Mouse (Mus musculus): Measurements from ENCODE around the gene Tor1a. TPM values are rescaled to one million over a fixed set of nuclear protein-coding genes. Genes with fewer than 3 reads are reported as not detected.

Tor1a gene
- total RNA-seq, 1 experiment = 73.6 TPM

GRCm38 (mm10) chr2:30927844-30928628, 39.7 kb downstream of the Tor1a start:
- Histone ChIP-seq H3K36me3 (ENCODE audit: control insufficient read depth, insufficient read depth, low read length, poor library complexity, severe bottlenecking) (no peaks in the 10 kb centered on the region), H3K9me3 (ENCODE audit: control insufficient read depth, insufficient read depth, low read depth, low read length) (no peaks in the 10 kb centered on the region), H3K4me1 (ENCODE audit: control insufficient read depth in 2 of 2, insufficient read depth in 2 of 2, low read length in 2 of 2, poor library complexity in 1 of 2) (peaks cover 6 to 32% of the 10 kb centered on the region in 2 experiments), H3K27ac (ENCODE audit: insufficient read depth, low read depth, low read length, poor library complexity, severe bottlenecking) (peak overlapping the region; percentile 86), H3K9ac (ENCODE audit: insufficient read depth, low read depth, low read length, poor library complexity, severe bottlenecking) (peak overlapping the region; percentile 29; the same call in 1 of the 2 replicates), H3K4me3 (ENCODE audit: insufficient read depth in 1 of 2, low read depth in 1 of 2, low read length in 2 of 2, poor library complexity in 1 of 2, severe bottlenecking in 1 of 2) (no peak overlapping the region)
- TF ChIP-seq ZNF384 (IDR thresholded peaks at IDR 0.05; ENCODE audit: low read depth, low read length) (no peak), MAFK (IDR thresholded peaks at IDR 0.05; ENCODE audit: insufficient read depth, low read depth, low read length) (0 out of 2 replicates have a peak, but pooled peaks have one; percentile 22)
- DNase-seq (ENCODE audit: low read depth, low spot score) = peak; percentile 82
- in situ Hi-C loops (cut with MboI; ENCODE audit: low sequenced_read_pairs in 2 of 2, unreplicated experiment in 2 of 2) = no loop called here

GRCm38 (mm10) chr2:30927151-30927781, 40.5 kb downstream of the Tor1a start:
- no peak for DNase-seq (ENCODE audit: low read depth, low spot score)
- peaks cover 6 to 31% of the 10 kb centered on the region in 2 experiments for H3K4me1 ChIP-seq (ENCODE audit: control insufficient read depth in 2 of 2, insufficient read depth in 2 of 2, low read length in 2 of 2, poor library complexity in 1 of 2)
- no peak for TF ChIP-seq ZNF384 (IDR thresholded peaks at IDR 0.05; ENCODE audit: low read depth, low read length)
- TF ChIP-seq HCFC1 (IDR thresholded peaks at IDR 0.05; ENCODE audit: borderline replicate concordance, insufficient read depth, low read length) = no peak
- TF ChIP-seq ZC3H11A (IDR thresholded peaks at IDR 0.05; ENCODE audit: borderline replicate concordance, low read depth, low read length) = no peak
- TF ChIP-seq MAFK (IDR thresholded peaks at IDR 0.05; ENCODE audit: insufficient read depth, low read depth, low read length) = no peak
- TF ChIP-seq CHD2 (IDR thresholded peaks at IDR 0.05; ENCODE audit: low read depth, low read length) = no peak
- H3K9me3 ChIP-seq (ENCODE audit: control insufficient read depth, insufficient read depth, low read depth, low read length) = no peaks in the 10 kb centered on the region
- in situ Hi-C loops (cut with MboI; ENCODE audit: low sequenced_read_pairs in 2 of 2, unreplicated experiment in 2 of 2) = no loop called here
- peak overlapping the region; percentile 86 for H3K27ac ChIP-seq (ENCODE audit: insufficient read depth, low read depth, low read length, poor library complexity, severe bottlenecking)
- no peaks in the 10 kb centered on the region for H3K36me3 ChIP-seq (ENCODE audit: control insufficient read depth, insufficient read depth, low read length, poor library complexity, severe bottlenecking)
- peak overlapping the region; percentile 67; the same call in 1 of the 2 replicates for H3K9ac ChIP-seq (ENCODE audit: insufficient read depth, low read depth, low read length, poor library complexity, severe bottlenecking)
- no peak overlapping the region for H3K4me3 ChIP-seq (ENCODE audit: insufficient read depth in 1 of 2, low read depth in 1 of 2, low read length in 2 of 2, poor library complexity in 1 of 2, severe bottlenecking in 1 of 2)

- in situ Hi-C loops (cut with MboI; ENCODE audit: low sequenced_read_pairs in 2 of 2, unreplicated experiment in 2 of 2) = no loop called here
- Histone ChIP-seq H3K27ac (ENCODE audit: insufficient read depth, low read depth, low read length, poor library complexity, severe bottlenecking) (peak overlapping the region; percentile 86), H3K4me3 (ENCODE audit: insufficient read depth in 1 of 2, low read depth in 1 of 2, low read length in 2 of 2, poor library complexity in 1 of 2, severe bottlenecking in 1 of 2) (no peak overlapping the region), H3K36me3 (ENCODE audit: control insufficient read depth, insufficient read depth, low read length, poor library complexity, severe bottlenecking) (no peaks in the 10 kb centered on the region), H3K4me1 (ENCODE audit: control insufficient read depth in 2 of 2, insufficient read depth in 2 of 2, low read length in 2 of 2, poor library complexity in 1 of 2) (peaks cover 6 to 29% of the 10 kb centered on the region in 2 experiments), H3K9me3 (ENCODE audit: control insufficient read depth, insufficient read depth, low read depth, low read length) (no peaks in the 10 kb centered on the region), H3K9ac (ENCODE audit: insufficient read depth, low read depth, low read length, poor library complexity, severe bottlenecking) (0 out of 2 replicates have a peak overlapping the region, but pooled peaks have one; percentile 67)
- TF ChIP-seq ZNF384 (IDR thresholded peaks at IDR 0.05; ENCODE audit: low read depth, low read length) (no peak), ZC3H11A (IDR thresholded peaks at IDR 0.05; ENCODE audit: borderline replicate concordance, low read depth, low read length) (no peak), HCFC1 (IDR thresholded peaks at IDR 0.05; ENCODE audit: borderline replicate concordance, insufficient read depth, low read length) (no peak), MAFK (IDR thresholded peaks at IDR 0.05; ENCODE audit: insufficient read depth, low read depth, low read length) (no peak), CHD2 (IDR thresholded peaks at IDR 0.05; ENCODE audit: low read depth, low read length) (no peak)
- no peak for DNase-seq (ENCODE audit: low read depth, low spot score)
Observed at GRCm38 (mm10) chr2:30926381-30926780, 41.4 kb downstream of the Tor1a start.

- Histone ChIP-seq H3K9ac (ENCODE audit: insufficient read depth, low read depth, low read length, poor library complexity, severe bottlenecking) (no peak overlapping the region), H3K27ac (ENCODE audit: insufficient read depth, low read depth, low read length, poor library complexity, severe bottlenecking) (no peak overlapping the region), H3K4me3 (ENCODE audit: insufficient read depth in 1 of 2, low read depth in 1 of 2, low read length in 2 of 2, poor library complexity in 1 of 2, severe bottlenecking in 1 of 2) (no peak overlapping the region), H3K36me3 (ENCODE audit: control insufficient read depth, insufficient read depth, low read length, poor library complexity, severe bottlenecking) (no peaks in the 10 kb centered on the region), H3K4me1 (ENCODE audit: control insufficient read depth in 2 of 2, insufficient read depth in 2 of 2, low read length in 2 of 2, poor library complexity in 1 of 2) (peaks cover 6 to 29% of the 10 kb centered on the region in 2 experiments), H3K9me3 (ENCODE audit: control insufficient read depth, insufficient read depth, low read depth, low read length) (no peaks in the 10 kb centered on the region)
- DNase-seq (ENCODE audit: low read depth, low spot score) = no peak
- in situ Hi-C loops (cut with MboI; ENCODE audit: low sequenced_read_pairs in 2 of 2, unreplicated experiment in 2 of 2) = no loop called here
- TF ChIP-seq CHD2 (IDR thresholded peaks at IDR 0.05; ENCODE audit: low read depth, low read length) (no peak), HCFC1 (IDR thresholded peaks at IDR 0.05; ENCODE audit: borderline replicate concordance, insufficient read depth, low read length) (no peak), MAFK (IDR thresholded peaks at IDR 0.05; ENCODE audit: insufficient read depth, low read depth, low read length) (no peak), ZNF384 (IDR thresholded peaks at IDR 0.05; ENCODE audit: low read depth, low read length) (no peak), ZC3H11A (IDR thresholded peaks at IDR 0.05; ENCODE audit: borderline replicate concordance, low read depth, low read length) (no peak)
Observed at GRCm38 (mm10) chr2:30925181-30925580, 42.6 kb downstream of the Tor1a start.

Measured in ES-E14 (cell line).